ENCODE assay signal across 15 mouse cellular contexts in the genomic region with DNA sequence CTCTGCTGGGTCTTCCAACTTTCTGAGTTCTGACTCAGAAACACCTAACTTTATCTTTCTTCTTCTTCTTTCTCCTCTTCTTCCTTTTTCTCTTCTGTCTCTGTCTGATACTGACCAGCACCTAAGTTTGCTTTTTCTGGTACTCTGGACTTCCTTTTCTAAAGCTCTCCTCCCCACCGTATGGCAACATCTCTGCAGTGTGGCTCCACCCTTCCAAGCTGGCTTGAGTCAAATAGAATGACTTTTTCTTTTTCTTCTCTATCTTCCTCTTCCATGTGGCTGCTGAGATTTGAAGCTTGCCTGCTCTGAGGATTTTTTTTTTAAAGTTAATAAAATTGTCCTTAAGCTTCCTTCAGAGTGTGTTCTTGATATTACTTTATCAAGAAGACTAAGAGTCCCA.
"Had no signal": no experiment of that assay in that cellular context is flagged by ENCODE, and none has a peak within 500 bp of the region (broad histone marks: within the 10 kb centered on the region; RNA-seq: fewer than 3 reads in every experiment).

No protein-coding gene starts in this region.

- H3K9ac ChIP-seq: liver, embryonic 14.5 days; lung, embryonic 14.5 days; midbrain, embryonic 13.5 days; midbrain, embryonic 15.5 days; neural tube, embryonic 12.5 days; stomach, embryonic 15.5 days had no signal

- H3K4me2 ChIP-seq: lung, embryonic 14.5 days; midbrain, embryonic 13.5 days; midbrain, embryonic 15.5 days; neural tube, embryonic 12.5 days; stomach, embryonic 15.5 days had no signal

- H3K36me3 ChIP-seq: midbrain, embryonic 15.5 days; stomach, embryonic 15.5 days had no signal

- H3K4me3 ChIP-seq: midbrain, embryonic 10.5 days; midbrain, embryonic 13.5 days; midbrain, embryonic 15.5 days; neural tube, embryonic 12.5 days; stomach, embryonic 15.5 days had no signal

- H3K4me1 ChIP-seq: midbrain, embryonic 13.5 days; midbrain, embryonic 15.5 days; neural tube, embryonic 12.5 days; stomach, embryonic 15.5 days had no signal

- ATAC-seq: midbrain, embryonic 13.5 days; midbrain, embryonic 15.5 days had no signal

- H3K27ac ChIP-seq: liver, embryonic 14.5 days; midbrain, embryonic 10.5 days; midbrain, embryonic 13.5 days; midbrain, embryonic 15.5 days; neural tube, embryonic 12.5 days; stomach, embryonic 15.5 days; stomach, postnatal 0 days had no signal

- H3K27me3 ChIP-seq: midbrain, embryonic 13.5 days; midbrain, embryonic 15.5 days; neural tube, embryonic 12.5 days; stomach, embryonic 15.5 days had no signal

- H3K9me3 ChIP-seq: midbrain, embryonic 10.5 days; midbrain, embryonic 13.5 days; midbrain, embryonic 15.5 days; neural tube, embryonic 12.5 days; stomach, embryonic 15.5 days had no signal

- DNase-seq: lung, adult 18-20 months; lung, embryonic 14.5 days; lung, postnatal 10 days; lung, postnatal 4 days; right cerebral cortex, postnatal 14 days; thymus, adult 18-20 months; thymus, postnatal 14 days; thymus, postnatal 36 days had no signal
